Mouse (Mus musculus) hindbrain, embryonic 16.5 days (tissue): Measurements from ENCODE around the gene Tfr2. TPM values are rescaled to one million over a fixed set of nuclear protein-coding genes. Genes with fewer than 3 reads are reported as not detected.

ENCODE experiments used
- ATAC-seq: fragments of 200-750 bp; cut with Nextera tagmentation; 2 replicates; pipeline ENCODE4 v1.8.0; 2017; ENCODE audit warnings: moderate TSS enrichment, moderate library complexity
- H3K27ac ChIP-seq: fragments of 300-500 bp; sonication (generic); 2 replicates; pipeline ENCODE4 v1.5.1; 2014; ENCODE audit warnings: low read depth, mild to moderate bottlenecking, control low read depth, low read length, moderate library complexity
- H3K27me3 ChIP-seq: fragments of 300-500 bp; sonication (generic); replicated peaks from 2 replicates; pipeline ENCODE4 v1.6.1; 2014; ENCODE audit warnings: low read length; ENCODE audit not compliant: control insufficient read depth, insufficient read depth
- H3K36me3 ChIP-seq: fragments of 300-500 bp; sonication (generic); 2 replicates; pipeline ENCODE4 v1.6.1; 2014; ENCODE audit warnings: mild to moderate bottlenecking, low read length, moderate library complexity, mixed read lengths; ENCODE audit not compliant: control insufficient read depth, insufficient read depth
- H3K4me1 ChIP-seq: fragments of 300-500 bp; sonication (generic); 2 replicates; pipeline ENCODE4 v1.6.1; 2014; ENCODE audit warnings: low read depth, low read length; ENCODE audit not compliant: control insufficient read depth, insufficient read depth
- H3K4me2 ChIP-seq: fragments of 300-500 bp; sonication (generic); 2 replicates; pipeline ENCODE4 v1.6.1; 2014; ENCODE audit warnings: mild to moderate bottlenecking, low read length, control low read depth, moderate library complexity
- H3K4me3 ChIP-seq: fragments of 300-500 bp; sonication (generic); 2 replicates; pipeline ENCODE4 v1.5.1; 2014; ENCODE audit warnings: mild to moderate bottlenecking, low read length, control low read depth, moderate library complexity
- H3K9ac ChIP-seq: fragments of 300-500 bp; sonication (generic); 2 replicates; pipeline ENCODE4 v1.6.1; 2014; ENCODE audit warnings: low read depth, mild to moderate bottlenecking, control low read depth, low read length, moderate library complexity
- H3K9me3 ChIP-seq: fragments of 300-500 bp; sonication (generic); 2 replicates; pipeline ENCODE4 v1.6.1; 2014; ENCODE audit warnings: mild to moderate bottlenecking, low read length, moderate library complexity; ENCODE audit not compliant: control insufficient read depth
- WGBS: fragments of 180-500 bp; shearing (Covaris S2); extraction: QIAGEN DNeasy Blood & Tissue Kit; methylation state at CpG from one replicate; pipeline ENCODE4 v1.1.7; 2014; 5-methylcytosine and 5-hydroxymethylcytosine counted together
- polyA plus RNA-seq: library from polyadenylated mRNA; unstranded; fragments of >200 nt; fragmentation: Nextera tagmentation; extraction: Ambion mirVana; gene quantifications from 2 replicates; pipeline ENCODE4 v1.2.1, GENCODE M21; 2015

Gene Tfr2
- 7.9 and 8.4 TPM in 2 replicates for polyA plus RNA-seq

DNA sequence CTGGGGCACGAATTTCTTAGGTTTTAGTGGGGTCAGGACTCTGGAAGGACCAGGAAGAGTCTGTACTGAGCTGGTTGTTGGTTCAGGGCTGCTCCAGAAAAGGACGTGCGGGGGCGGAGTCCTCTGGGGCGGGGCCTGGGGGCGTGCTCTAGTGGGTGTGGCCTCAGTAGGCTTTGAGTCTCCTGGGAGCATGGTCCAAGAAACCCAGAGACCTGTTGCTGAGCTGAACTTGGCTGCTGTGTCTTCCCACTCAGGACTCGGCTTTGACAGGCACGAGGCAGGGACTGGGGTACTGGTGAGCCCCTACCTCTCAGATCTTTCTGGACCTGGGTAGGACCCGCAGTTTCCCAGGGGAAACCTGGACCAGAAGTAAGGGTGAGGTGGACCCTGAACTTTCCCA is at the start of gene Tfr2:
Gene Tfr2, plus strand, starts transcription at position 176 of the 400 bp plus-strand sequence.
- WGBS = 37% methylated on average over 9 of the region's 9 CpGs
- Histone ChIP-seq H3K4me1 (peaks cover 4% of the 10 kb centered on the region; the same call in 1 of the 2 replicates), H3K4me2 (no peak within 1 kb of the TSS), H3K4me3 (no peak within 1 kb of the TSS), H3K36me3 (peaks cover 10% of the 10 kb centered on the region), H3K27ac (no peak within 1 kb of the TSS), H3K9me3 (no peaks in the 10 kb centered on the region), H3K9ac (no peak within 1 kb of the TSS), H3K27me3 (no peaks in the 10 kb centered on the region)
- ATAC-seq = no peak

DNA sequence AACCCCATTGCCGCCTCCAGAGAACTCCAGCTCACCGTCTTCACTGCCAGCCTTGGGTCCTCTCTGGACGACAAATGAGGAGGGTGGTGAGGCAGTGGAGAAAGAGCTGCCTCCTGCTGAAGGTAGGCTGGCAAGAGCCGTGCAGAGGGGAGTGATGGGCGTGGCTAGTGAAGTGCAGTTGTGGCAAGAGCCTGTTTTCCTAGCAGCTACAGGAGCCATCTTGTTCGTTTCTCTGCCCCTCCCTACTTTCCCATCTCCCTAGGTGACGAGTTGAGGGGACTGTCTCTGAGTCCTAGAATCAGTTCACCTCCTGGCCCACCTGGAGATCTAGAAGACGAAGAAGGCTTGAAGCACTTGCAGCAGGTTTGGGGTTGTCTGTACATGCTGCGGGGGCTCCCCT is 47.8 kb upstream of the Tfr2 start:
- no peaks in the 10 kb centered on the region for H3K27me3 ChIP-seq
- peaks cover 63% of the 10 kb centered on the region for H3K36me3 ChIP-seq
- no peak overlapping the region for H3K27ac ChIP-seq
- no peaks in the 10 kb centered on the region for H3K9me3 ChIP-seq
- H3K4me1 ChIP-seq = peaks cover 5% of the 10 kb centered on the region
- H3K4me3 ChIP-seq = no peak overlapping the region
- 83% methylated on average over 9 of the region's 9 CpGs for WGBS
- H3K9ac ChIP-seq = no peak overlapping the region; the same call in 1 of the 2 replicates
- no peak for ATAC-seq
- H3K4me2 ChIP-seq = no peak overlapping the region

DNA sequence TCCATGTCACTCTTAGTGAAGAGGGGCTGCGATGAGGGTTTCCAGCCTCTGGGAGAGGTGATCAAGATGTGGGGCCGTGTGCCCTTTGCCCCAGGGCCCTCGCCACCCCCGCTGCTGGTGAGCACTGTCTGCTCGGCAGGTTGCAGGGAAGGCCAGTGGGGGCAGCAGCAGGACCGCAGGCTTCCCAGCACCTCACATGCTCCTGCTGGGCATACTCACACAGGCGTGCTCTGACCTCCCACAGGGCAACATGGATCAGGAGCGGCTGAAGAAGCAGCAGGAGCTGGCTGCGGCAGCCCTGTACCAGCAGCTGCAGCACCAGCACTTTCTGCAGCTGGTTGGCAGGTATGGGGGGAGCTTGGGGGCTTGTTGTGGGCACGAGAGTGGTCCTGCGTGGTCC is 46.9 kb upstream of the Tfr2 start:
- Histone ChIP-seq H3K9ac (no peak overlapping the region), H3K4me1 (peaks cover 5% of the 10 kb centered on the region), H3K36me3 (peaks cover 66% of the 10 kb centered on the region), H3K4me2 (no peak overlapping the region), H3K27me3 (no peaks in the 10 kb centered on the region), H3K4me3 (no peak overlapping the region), H3K27ac (no peak overlapping the region), H3K9me3 (no peaks in the 10 kb centered on the region)
- no peak for ATAC-seq
- 70% methylated on average over 11 of the region's 11 CpGs for WGBS

DNA sequence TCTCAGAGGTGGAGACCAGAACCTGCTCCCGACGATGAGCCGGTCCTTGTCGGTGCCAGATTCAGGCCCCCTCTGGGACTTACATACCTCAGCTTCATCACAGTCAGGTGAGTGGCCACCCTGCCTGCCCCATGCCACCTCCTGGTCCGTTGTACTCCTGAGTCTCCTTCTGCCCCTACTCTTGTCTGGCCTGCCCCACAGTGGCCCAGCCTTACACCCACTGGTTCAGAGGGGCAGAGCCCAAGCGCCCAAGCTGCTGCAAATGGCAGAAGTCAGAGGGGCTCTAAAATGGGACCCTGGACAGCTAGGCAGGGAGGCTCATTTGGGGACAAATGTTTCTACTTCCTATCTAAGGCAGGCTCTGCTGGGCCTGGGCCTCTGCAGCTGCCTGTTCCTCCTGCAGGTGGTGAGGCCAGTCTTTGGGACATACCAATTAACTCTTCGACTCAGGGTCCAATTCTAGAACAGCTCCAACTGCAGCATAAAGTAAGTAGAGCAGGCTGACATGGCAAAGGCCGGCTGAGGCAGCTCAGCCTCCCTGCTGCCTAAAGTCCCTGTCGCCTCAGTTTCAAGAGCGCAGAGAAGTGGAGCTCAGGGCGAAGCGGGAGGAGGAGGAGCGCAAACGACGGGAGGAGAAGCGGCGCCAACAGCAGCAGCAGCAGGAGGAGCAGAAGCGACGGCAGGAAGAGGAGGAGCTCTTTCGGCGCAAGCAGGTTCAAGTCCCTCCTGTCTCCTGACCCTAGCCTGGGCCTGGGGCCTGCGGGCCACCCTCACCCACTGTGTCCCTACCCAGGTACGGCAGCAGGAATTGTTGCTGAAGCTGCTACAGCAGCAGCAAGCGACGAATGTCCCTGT is 46.0 kb upstream of the Tfr2 start:
- H3K9ac ChIP-seq = no peak overlapping the region
- H3K9me3 ChIP-seq = no peaks in the 10 kb centered on the region
- H3K4me1 ChIP-seq = peaks cover 10% of the 10 kb centered on the region
- 83% methylated on average over 25 of the region's 25 CpGs for WGBS
- no peaks in the 10 kb centered on the region for H3K27me3 ChIP-seq
- no peak overlapping the region for H3K4me3 ChIP-seq
- peaks cover 75% of the 10 kb centered on the region for H3K36me3 ChIP-seq
- ATAC-seq = no peak
- no peak overlapping the region for H3K27ac ChIP-seq
- H3K4me2 ChIP-seq = no peak overlapping the region

DNA sequence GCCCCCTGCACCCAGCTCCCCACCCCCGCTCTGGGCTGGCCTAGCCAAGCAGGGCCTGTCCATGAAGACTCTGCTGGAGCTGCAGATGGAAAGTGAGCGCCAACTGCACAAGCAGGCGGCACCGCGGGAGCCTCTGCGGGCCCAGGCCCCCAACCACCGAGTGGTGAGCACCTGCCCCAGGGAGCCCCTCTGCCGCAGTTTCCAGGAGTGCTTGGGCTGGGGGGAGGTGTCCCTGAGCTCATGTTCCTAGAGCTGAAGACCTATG is 45.5 kb upstream of the Tfr2 start:
- Histone ChIP-seq H3K9ac (no peak overlapping the region), H3K9me3 (no peaks in the 10 kb centered on the region), H3K36me3 (peaks cover 76% of the 10 kb centered on the region), H3K4me3 (no peak overlapping the region), H3K27me3 (no peaks in the 10 kb centered on the region), H3K4me2 (no peak overlapping the region), H3K4me1 (peaks cover 11% of the 10 kb centered on the region), H3K27ac (no peak overlapping the region)
- no peak for ATAC-seq
- 81% methylated on average over 8 of the region's 8 CpGs for WGBS

GRCm38 (mm10) chr5:137524671-137525070 is 45.0 kb upstream of the Tfr2 start:
- H3K36me3 ChIP-seq = peaks cover 74% of the 10 kb centered on the region
- no peak overlapping the region for H3K4me3 ChIP-seq
- no peaks in the 10 kb centered on the region for H3K27me3 ChIP-seq
- ATAC-seq = no peak
- no peaks in the 10 kb centered on the region for H3K9me3 ChIP-seq
- 92% methylated on average over 13 of the region's 13 CpGs for WGBS
- H3K9ac ChIP-seq = no peak overlapping the region
- H3K4me1 ChIP-seq = peaks cover 16% of the 10 kb centered on the region
- H3K27ac ChIP-seq = peak overlapping the region; percentile 36; the same call in 1 of the 2 replicates
- no peak overlapping the region for H3K4me2 ChIP-seq

DNA sequence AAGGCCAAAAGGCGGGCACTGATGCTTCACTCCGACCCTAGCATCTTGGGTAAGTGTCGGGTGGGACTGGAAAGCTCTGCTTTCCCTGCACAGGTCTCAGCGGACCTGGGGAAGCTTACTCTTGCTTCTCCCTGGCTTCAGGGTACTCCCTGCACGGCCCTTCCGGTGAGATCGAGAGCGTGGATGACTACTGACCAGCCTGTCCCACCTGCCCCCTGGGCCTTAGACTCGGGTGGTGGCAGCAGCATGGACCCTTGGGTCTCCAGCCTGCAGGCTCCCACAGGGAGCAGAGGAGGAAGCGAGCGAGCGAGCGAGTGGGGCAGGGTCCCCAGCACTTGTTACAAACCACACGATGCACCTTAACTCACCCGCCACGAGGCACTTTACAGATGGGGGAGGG is 44.1 kb upstream of the Tfr2 start:
- 72% methylated on average over 16 of the region's 16 CpGs for WGBS
- Histone ChIP-seq H3K4me3 (no peak overlapping the region), H3K4me2 (no peak overlapping the region), H3K27ac (peak overlapping the region; percentile 49; the same call in 1 of the 2 replicates), H3K9ac (no peak overlapping the region), H3K9me3 (no peaks in the 10 kb centered on the region), H3K4me1 (peaks cover 24% of the 10 kb centered on the region), H3K27me3 (no peaks in the 10 kb centered on the region), H3K36me3 (peaks cover 66% of the 10 kb centered on the region)
- ATAC-seq = no peak

DNA sequence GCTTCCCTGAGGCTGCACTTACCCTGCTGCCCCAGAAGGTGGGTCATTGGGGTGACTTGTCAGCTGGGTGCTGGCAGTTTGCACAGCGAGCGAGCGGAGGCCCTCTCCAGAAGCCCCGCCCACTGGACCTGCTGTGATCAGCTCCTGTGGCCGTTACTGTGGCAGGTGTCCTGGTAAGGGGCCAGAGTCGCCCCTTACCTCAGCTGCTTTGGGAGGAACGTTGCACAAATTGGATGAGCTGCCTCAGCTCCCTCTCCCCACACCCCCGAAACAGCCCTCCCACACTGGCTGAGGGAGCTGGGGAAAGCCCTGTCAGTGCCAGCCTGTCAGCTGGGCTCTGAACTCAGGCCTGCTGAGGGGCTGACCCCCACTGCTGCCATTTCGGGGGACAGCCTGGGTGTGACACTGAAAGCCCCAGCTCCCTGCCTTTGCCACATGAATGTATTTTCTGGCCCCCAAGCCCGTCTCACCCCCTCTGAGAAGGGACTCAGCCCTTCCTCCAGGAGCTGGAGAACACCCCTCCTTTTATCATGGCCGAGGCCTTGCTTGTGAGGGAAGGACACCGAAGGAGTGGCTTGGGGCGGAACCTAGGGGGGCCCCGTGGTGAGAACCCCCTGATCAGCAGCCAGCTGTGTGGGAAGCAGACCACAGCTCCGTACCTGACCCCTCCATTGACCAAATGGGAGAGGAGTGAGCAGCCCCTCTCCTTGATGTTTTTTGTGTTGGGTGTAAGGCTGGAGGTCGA is 43.3 kb upstream of the Tfr2 start:
- H3K27me3 ChIP-seq = no peaks in the 10 kb centered on the region
- no peak overlapping the region for H3K4me3 ChIP-seq
- peak overlapping the region; percentile 38 for H3K9ac ChIP-seq
- 26% methylated on average over 16 of the region's 16 CpGs for WGBS
- peaks cover 25% of the 10 kb centered on the region for H3K4me1 ChIP-seq
- H3K9me3 ChIP-seq = no peaks in the 10 kb centered on the region
- no peak overlapping the region for H3K4me2 ChIP-seq
- peak overlapping the region; percentile 65; the same call in 1 of the 2 replicates for H3K27ac ChIP-seq
- H3K36me3 ChIP-seq = peaks cover 58% of the 10 kb centered on the region
- no peak for ATAC-seq

DNA sequence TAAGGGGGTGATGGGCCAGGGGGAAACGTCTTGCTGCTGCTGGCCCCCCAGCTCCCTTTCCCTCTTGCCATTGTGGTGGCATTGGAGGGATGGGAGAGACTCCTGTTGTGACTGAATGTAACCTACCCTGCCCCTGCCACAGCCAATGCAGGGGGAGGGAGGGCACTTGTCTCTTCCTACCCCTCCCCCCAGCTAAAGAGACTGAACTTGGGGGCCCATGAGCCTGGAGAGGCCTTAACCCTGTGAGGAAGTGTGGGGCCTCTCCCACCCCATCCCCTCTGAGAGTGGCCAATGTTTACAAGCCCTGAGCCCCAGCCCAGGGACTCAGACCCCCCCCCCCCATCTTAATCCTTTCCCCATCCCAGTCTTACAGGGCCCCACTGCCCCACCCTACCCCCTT is 42.2 kb upstream of the Tfr2 start:
- ATAC-seq = no peak
- Histone ChIP-seq H3K9me3 (no peaks in the 10 kb centered on the region), H3K36me3 (peaks cover 47% of the 10 kb centered on the region), H3K4me3 (no peak overlapping the region), H3K27ac (no peak overlapping the region; the same call in 1 of the 2 replicates), H3K27me3 (no peaks in the 10 kb centered on the region), H3K4me2 (no peak overlapping the region), H3K4me1 (peaks cover 25% of the 10 kb centered on the region), H3K9ac (no peak overlapping the region)
- 25% methylated on average over 1 of the region's 1 CpGs for WGBS
